Mouse (Mus musculus) liver, adult (tissue): Measurements from ENCODE around the gene Rpusd2.

Source experiments
- GATA4 ChIP-seq: IDR thresholded peaks from 2 replicates; pipeline ENCODE4 v1.6.1; 2014; ENCODE audit warnings: mild to moderate bottlenecking, low read length; ENCODE audit not compliant: insufficient replicate concordance

Rpusd2 gene

DNA sequence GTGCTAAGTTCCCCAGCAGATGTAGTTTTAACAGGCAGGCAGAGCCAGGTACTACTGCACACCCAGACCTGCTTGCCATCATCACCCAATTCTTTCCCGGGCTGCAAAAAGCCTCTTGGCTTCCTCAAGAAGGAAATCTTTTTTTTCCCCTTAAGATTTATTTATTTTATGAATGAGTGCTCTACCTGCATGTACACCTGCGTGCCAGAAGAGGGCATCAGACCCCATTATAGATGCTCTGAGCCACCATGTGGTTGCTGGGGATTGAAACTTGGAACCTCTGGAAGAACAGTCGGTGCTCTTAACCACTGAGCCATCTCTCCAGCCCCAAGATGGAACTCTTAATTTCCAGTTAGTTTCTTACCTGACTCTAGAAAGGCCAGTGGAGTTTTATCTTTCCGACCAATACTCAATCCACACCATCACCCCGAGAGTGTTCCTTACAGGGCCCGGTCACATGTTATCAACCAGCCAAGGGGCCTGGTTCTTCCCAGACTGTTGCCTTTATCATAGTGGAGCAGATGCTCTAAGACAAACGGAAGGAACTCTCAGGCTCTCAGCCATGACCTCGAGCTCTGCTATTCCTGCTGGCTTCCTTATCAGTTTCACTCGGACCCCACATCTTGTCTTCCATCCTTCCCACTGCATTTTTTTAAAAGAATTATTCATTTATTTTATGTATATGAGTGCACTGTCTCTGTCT is 9.9 kb upstream of the Rpusd2 start:
- TF ChIP-seq GATA4 = no peak

DNA sequence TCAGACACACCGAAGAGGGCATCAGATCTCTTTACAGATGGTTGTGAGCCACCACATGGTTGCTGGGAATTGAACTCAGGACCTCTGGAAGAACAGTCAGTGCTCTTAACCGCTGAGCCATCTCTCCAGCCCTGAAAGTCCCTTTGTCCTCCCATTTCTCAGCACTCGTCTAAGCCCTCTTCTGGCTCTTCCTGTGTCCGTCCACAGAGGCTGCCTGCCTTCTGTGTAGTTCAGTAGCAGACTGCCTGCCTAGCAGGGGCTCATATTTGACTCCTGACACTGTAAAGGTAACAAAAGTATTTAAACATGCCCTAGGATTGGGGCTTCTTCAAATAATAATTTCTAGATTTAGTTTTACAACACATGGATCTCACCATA is 9.4 kb upstream of the Rpusd2 start:
- TF ChIP-seq GATA4 = no peak

DNA sequence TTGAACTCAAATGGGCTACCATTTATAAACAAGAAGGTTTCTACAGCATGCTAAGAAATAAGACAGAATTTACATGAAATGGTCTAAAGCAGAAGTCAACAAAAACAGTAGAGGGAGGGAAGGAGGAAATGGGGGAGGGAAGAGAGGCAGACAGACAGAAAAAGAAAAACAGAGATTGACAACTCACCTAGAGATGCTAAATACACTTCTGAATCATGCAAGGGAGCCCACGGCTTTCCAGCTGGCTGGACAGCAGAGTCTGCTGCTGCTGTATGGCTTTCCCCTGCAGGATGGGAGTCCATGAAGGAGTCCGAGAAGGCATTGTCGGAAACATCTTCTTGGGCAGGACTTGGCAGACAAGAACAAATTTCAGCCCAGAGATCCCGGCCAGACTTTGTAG is 7.6 kb upstream of the Rpusd2 start:
- TF ChIP-seq GATA4 = no peak

DNA sequence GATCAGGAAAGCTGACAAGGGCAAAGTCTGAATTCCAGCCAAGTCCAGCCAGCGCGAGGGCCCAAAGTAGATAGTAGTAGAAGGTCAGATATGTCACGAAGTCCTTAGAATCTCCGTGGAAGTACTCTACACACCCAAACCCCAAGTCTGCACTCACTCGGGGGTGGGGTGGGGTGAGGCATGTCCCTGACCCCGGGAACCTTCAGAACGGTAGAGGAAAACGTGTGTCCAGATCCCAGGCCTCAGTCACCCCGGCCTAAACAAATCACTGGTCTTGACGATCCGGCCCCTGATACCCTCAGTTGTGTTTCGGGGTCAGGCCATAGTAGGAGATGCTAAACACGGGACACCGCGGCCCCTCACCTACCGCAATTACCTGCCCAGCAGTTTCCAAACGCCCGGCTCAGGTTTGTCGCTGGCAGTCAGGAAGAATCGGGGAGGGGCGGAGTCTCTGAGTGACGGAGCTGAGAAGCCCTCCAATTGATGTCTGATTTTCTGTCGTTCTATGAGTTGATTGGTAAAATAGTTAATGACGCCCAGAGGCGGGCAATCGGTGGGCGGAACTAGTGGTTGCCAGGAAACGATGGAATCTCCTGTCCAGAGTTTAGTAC is 5.5 kb upstream of the Rpusd2 start, which contains the start of gene Ccdc32:
TSS of gene Ccdc32 (minus strand) at position 453 of the 611 bp plus-strand sequence.
- TF ChIP-seq GATA4 = no peak

DNA sequence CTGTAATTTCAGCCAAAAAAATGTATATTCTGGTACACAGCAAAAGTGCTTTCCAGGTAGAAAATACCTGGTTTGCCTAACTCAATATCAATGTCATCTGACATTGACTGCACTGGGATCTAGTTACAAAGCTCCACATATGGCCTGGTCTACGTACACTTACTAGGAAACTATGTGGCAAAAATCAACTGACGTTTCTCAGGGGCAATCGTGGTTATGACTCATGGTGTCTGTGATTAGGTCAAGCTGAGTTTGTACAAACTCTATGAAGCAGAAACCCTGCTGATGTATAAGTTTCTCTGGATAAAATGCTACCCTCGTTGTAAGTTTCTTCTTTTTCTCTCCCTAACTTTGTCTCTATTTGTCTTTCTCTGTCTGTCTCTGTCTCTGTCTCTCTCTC is 2.4 kb upstream of the Rpusd2 start:
- TF ChIP-seq GATA4 = no peak

DNA sequence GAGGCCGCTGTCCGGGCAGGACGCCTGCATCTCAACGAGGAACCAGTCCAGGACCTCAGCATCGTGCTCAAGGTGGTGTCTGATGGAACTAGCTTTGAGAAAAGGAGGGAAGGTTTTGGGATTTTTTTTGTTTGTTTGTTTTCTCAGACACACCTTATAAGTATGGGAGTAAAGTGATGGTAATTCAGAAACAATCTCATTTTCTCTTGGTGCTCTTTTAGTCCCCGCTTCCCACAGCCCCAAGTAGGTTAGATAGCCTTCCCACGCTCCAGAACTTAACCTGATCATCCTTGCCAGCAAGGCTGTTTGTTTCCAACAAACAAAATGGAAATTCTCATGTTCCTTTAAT is 781 bp downstream of the Rpusd2 start:
- no peak for TF ChIP-seq GATA4

DNA sequence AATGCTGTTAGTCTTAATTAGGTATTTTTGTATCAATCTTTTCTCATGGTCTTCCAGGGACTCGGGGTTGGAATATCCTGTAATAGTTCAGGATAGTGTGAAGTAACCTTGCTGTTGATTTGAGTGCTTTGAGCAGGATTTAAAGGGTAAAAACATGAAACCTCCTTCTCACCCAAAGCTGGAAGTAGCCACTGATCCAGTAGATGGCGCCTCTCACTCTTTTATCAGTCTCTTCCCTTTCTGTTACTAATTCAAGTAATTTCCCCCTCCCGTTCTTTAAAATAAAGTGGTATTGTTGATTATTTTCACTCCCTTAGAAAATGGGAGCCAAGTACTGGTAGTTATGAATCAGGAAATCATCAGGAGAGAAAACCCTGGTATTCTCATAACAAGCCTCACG is 6.3 kb downstream of the Rpusd2 start:
- no peak for TF ChIP-seq GATA4

DNA sequence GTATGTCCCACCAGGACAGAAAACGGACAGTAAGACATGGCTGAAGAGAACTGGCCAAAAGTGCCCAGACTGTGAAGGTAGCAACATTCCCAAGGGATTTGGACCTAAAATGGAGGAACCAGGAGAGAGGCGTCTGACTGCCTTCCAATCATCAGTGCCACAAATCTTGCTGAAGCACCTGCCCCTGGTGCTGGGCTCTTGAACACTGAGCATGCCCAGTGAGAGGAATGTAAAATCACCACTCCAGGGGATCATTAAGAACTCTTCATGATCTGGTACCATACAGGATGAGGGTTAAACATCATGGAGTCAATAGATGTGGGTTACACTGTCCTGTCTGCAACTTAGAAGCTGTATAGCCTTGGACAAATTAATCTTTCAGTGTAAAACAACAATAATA is 10.6 kb downstream of the Rpusd2 start:
- no peak for TF ChIP-seq GATA4

DNA sequence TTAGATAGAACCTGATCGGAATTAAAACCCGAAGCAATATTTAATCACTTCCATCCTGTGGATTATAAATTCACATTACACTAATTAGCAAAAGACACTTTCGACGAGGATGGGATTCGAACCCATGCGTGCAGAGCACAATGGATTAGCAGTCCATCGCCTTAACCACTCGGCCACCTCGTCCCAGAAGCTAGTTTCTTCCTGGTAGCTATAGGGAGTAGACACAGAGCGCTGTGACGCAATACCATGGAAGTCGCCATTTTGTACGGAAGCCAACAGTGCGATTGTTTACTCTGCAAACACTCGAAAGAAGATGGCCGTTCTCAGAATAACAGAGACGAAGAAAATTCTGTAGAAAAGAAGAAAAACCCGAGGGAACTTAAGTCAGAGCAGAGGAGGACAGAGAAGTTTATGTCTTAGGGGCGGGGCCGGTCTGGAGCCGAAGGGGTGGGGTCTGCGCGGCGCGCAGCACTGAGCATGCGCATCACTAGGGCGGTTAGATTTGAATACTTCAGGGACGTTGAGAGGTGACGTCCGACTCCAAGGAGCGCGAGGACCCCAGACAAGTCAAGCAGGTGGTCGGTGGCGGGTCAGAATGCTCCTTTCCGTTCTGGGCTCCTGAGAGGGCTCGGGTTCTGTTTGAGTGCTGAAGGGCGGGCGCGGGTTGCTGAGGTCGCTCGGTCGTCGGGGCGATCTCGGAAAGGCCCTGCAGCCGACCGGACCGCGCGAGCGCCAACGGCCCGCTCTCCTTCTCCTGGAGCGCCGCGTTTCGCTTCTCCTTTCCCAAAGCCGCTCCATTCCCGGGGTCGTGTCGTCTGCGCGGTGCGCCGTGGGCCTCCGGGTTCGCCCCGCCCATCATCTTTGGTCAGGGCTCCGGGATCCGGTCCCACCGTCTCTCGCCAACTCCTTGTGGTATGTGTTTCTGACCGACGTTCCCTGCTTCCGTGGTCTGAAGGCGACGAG is 12.3 kb downstream of the Rpusd2 start, which contains the start of gene Knl1:
TSS of gene Knl1 (plus strand) at position 471 of the 963 bp plus-strand sequence.
- TF ChIP-seq GATA4 = peak; percentile 42; the same call in 1 of the 2 replicates

DNA sequence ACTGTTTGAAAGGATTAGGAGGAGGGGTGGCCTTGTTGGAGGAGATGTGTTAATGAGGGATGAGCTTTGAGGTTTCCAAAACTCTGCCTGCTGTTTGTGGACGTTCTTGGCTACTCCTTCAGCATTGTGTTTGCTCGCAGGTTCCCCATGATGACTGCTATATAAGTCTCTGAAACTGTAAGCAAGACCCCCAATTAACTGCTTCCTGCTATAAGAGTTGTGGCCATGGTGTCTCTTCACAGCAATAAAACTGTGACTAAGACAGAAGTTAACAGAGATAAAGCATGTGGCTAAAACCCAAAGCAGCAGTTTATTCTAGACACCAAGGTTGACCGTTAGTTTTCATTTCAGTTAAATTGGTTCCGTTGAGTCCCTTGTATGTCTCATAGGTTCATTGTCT is 13.3 kb downstream of the Rpusd2 start:
- no peak for TF ChIP-seq GATA4

DNA sequence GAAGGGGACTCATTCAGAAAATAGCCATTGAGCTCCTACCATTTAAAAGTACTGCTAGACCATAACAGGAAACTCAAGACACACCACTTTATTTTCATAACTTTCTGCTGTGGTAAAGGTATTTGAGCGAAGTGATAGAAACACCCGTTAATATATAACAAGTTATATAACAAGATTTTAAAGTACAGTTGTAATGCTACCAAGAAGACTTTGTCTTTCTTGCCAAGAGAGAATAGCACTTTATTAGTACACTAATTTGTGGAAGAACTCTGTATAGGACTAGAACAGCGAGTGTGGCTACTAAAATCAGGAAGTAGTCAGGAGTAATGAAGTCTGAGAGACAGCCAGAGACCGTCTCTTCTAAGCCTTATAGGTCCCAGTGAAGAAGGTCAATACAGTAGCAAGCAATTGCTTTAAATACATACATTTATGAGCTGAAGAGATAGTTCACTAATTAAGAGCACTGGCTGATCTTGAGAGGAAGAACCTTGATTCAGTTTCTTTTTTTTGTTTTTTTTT is 15.6 kb downstream of the Rpusd2 start:
- no peak for TF ChIP-seq GATA4

DNA sequence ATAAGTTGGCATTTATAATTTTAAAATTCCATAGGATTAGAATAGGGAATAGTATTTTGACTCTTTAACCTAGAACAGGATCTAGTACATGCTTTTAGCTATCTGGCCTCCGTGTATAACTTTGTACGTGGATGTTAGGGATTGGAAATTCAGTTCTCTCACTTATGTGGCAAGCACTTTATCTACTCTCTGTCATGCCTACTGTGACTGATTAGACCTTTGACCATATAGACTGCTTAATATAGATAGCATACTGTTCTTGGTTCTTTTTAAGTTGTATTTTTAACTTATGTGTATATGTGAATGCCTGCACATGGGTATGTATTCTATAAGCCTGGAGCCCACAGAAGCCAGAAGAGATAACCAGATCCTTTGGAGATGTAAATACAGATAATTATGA is 25.5 kb downstream of the Rpusd2 start:
- TF ChIP-seq GATA4 = no peak

DNA sequence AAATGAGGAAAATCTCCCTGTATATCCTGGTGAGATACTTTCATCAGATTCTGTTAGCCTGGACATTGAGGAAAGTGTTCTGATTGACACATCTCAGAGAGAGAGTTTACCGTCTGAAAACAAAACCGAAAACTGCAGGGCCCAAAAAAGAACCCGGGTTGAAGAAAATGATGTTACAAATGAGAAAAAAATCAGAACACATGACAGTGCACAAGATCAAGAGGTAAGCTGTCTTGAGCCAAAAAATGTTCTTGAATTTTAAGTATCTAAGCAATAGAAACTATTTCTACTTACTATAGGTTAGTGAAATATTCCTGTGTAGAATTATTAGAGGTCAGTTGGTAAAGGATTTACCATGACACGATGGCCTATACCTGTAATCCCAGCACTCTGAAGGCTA is 37.8 kb downstream of the Rpusd2 start:
- no peak for TF ChIP-seq GATA4

DNA sequence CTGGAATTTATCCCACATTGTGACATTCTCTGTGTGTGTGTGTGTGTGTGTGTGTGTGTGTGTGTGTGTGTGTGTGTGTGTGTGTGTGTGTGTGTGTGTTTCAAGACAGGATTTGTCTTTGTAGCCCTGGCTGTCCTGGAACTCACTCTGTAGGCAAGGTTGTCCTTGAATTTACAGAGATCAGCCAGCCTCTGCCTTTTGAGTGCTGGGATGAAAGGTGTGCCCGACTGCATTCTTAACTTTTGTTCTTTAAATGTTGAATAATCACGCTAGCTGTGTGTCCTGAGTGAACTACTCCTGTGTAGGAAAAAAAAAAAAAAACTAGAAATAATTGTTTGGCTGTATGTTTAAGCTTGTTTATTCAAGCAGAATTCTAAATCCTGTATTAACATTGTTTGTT is 51.6 kb downstream of the Rpusd2 start:
- TF ChIP-seq GATA4 = no peak
